Mouse (Mus musculus): ENCODE measurements around the gene C130032M10Rik. TPM values are rescaled to one million over a fixed set of nuclear protein-coding genes. Genes with fewer than 3 reads are reported as not detected.

The C130032M10Rik gene
- total and polyA plus RNA-seq, 2 experiments from 2014 or later = 0.22 TPM; not detected in 1

DNA sequence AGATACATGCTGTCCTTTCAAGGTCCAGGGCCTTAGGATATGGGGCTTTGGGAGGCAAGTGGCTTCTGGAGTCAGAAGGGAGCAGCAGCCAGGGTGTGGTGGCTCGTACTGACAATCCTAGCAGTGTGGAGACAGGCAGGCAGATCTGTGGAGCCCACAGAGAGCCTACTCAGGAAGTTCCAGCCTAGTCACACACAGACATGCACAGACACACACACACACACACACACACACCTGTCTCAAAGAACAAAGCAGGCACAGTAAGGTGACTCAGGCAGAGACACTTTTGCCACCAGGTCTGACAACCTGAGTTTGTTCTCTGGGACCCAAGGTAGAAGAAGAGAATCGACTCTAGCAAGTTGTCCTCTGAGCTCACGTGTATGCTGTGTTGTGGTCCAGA, 34.6 kb upstream of the C130032M10Rik start:
- Histone ChIP-seq H3K9ac (replicated peaks; ENCODE audit: low read depth, low read length) (no peak overlapping the region), H3K4me1 (ENCODE audit: control insufficient read depth, insufficient read depth) (no peaks in the 10 kb centered on the region), H3K9me3 (replicated peaks; ENCODE audit: control insufficient read depth, low read length) (no peaks in the 10 kb centered on the region), H3K4me2 (ENCODE audit: low read depth, low read length) (no peak overlapping the region), H3K27ac (ENCODE audit: low read depth) (no peak overlapping the region), H3K36me3 (replicated peaks; ENCODE audit: control insufficient read depth, insufficient read depth, low read length) (no peaks in the 10 kb centered on the region), H3K27me3 (ENCODE audit: control insufficient read depth, insufficient read depth, low read length) (no peaks in the 10 kb centered on the region), H3K4me3 (ENCODE audit: low read depth, low read length) (no peak overlapping the region)
- ATAC-seq (ENCODE audit: insufficient read depth, low read depth) (no peak), DNase-seq (ENCODE audit: low spot score) (no peak)
- 59% methylated on average over 3 of the region's 3 CpGs for WGBS
- no peak for TF ChIP-seq EP300 (IDR thresholded peaks at IDR 0.05; ENCODE audit: low read depth)
- TF ChIP-seq CTCF (IDR thresholded peaks at IDR 0.05; ENCODE audit: low read depth) = no peak

- Histone ChIP-seq H3K9ac (replicated peaks; ENCODE audit: low read depth, low read length) (no peak overlapping the region), H3K4me3 (ENCODE audit: low read depth, low read length) (no peak overlapping the region), H3K27ac (ENCODE audit: low read depth) (no peak overlapping the region), H3K4me1 (ENCODE audit: control insufficient read depth, insufficient read depth) (no peaks in the 10 kb centered on the region), H3K36me3 (replicated peaks; ENCODE audit: control insufficient read depth, insufficient read depth, low read length) (no peaks in the 10 kb centered on the region), H3K4me2 (ENCODE audit: low read depth, low read length) (no peak overlapping the region), H3K9me3 (replicated peaks; ENCODE audit: control insufficient read depth, low read length) (no peaks in the 10 kb centered on the region), H3K27me3 (ENCODE audit: control insufficient read depth, insufficient read depth, low read length) (no peaks in the 10 kb centered on the region)
- ATAC-seq (ENCODE audit: insufficient read depth, low read depth) (no peak), DNase-seq (ENCODE audit: low spot score) (no peak)
- TF ChIP-seq CTCF (IDR thresholded peaks at IDR 0.05; ENCODE audit: low read depth) (no peak), EP300 (IDR thresholded peaks at IDR 0.05; ENCODE audit: low read depth) (no peak)
- WGBS = 72% methylated on average over 5 of the region's 5 CpGs
Measured at GRCm38 (mm10) chr9:114484771-114485170, 30.7 kb upstream of the C130032M10Rik start.

GRCm38 (mm10) chr9:114486808-114487207, 28.7 kb upstream of the C130032M10Rik start:
- no peak overlapping the region for H3K4me2 ChIP-seq (ENCODE audit: low read depth, low read length)
- no peaks in the 10 kb centered on the region for H3K9me3 ChIP-seq (replicated peaks; ENCODE audit: control insufficient read depth, low read length)
- H3K4me1 ChIP-seq (ENCODE audit: control insufficient read depth, insufficient read depth) = no peaks in the 10 kb centered on the region
- no peaks in the 10 kb centered on the region for H3K27me3 ChIP-seq (ENCODE audit: control insufficient read depth, insufficient read depth, low read length)
- H3K4me3 ChIP-seq (ENCODE audit: low read depth, low read length) = no peak overlapping the region
- no peak for ATAC-seq (ENCODE audit: insufficient read depth, low read depth)
- H3K9ac ChIP-seq (replicated peaks; ENCODE audit: low read depth, low read length) = no peak overlapping the region
- no peak for DNase-seq (ENCODE audit: low spot score)
- TF ChIP-seq EP300 (IDR thresholded peaks at IDR 0.05; ENCODE audit: low read depth) (no peak), CTCF (IDR thresholded peaks at IDR 0.05; ENCODE audit: low read depth) (no peak)
- WGBS = 77% methylated on average over 4 of the region's 4 CpGs
- H3K27ac ChIP-seq (ENCODE audit: low read depth) = no peak overlapping the region
- no peaks in the 10 kb centered on the region for H3K36me3 ChIP-seq (replicated peaks; ENCODE audit: control insufficient read depth, insufficient read depth, low read length)

DNA sequence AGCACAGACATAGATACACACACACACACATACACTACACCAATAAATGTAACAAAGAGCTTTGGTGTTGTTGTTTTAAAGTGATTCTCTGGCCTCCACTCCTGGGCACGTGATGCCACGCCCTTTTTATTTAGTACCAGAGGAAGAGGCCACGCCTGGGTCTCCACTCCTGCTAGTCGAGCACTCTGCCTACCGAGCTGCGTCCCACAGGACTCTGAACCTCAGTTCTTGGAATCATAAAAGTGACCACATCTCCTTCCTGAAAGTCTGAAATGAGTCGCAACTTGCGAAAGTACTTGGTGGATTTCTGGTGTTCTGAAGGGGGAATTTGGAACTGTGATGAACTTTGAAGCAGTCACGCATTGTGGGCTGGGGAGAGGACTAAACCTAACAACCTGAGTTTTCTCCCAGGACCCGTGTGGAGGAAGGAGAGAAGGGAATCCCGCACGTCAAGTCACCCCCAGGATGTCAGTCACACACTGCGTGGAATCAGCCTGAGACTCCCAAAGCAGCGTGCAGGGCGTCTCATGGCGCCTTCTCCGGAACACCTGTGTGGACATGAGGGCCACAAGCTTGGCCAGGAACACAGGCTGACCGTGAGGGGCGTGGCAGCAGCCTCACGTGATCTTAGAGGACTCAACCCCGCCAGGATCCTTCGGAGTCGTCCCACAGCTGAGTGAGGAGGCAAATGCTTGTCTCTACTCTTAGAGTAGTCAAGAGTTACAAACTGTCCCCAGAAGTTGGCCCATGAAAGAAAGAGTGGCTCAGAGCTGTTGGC, 27.8 kb upstream of the C130032M10Rik start:
- Histone ChIP-seq H3K27ac (ENCODE audit: low read depth) (no peak overlapping the region), H3K9me3 (replicated peaks; ENCODE audit: control insufficient read depth, low read length) (no peaks in the 10 kb centered on the region), H3K9ac (replicated peaks; ENCODE audit: low read depth, low read length) (no peak overlapping the region), H3K4me3 (ENCODE audit: low read depth, low read length) (no peak overlapping the region), H3K36me3 (replicated peaks; ENCODE audit: control insufficient read depth, insufficient read depth, low read length) (no peaks in the 10 kb centered on the region), H3K4me2 (ENCODE audit: low read depth, low read length) (no peak overlapping the region), H3K27me3 (ENCODE audit: control insufficient read depth, insufficient read depth, low read length) (no peaks in the 10 kb centered on the region), H3K4me1 (ENCODE audit: control insufficient read depth, insufficient read depth) (no peaks in the 10 kb centered on the region)
- WGBS = 78% methylated on average over 23 of the region's 23 CpGs
- ATAC-seq (ENCODE audit: insufficient read depth, low read depth) (no peak), DNase-seq (ENCODE audit: low spot score) (no peak)
- TF ChIP-seq CTCF (IDR thresholded peaks at IDR 0.05; ENCODE audit: low read depth) = no peak
- TF ChIP-seq EP300 (IDR thresholded peaks at IDR 0.05; ENCODE audit: low read depth) = no peak

GRCm38 (mm10) chr9:114496469-114496868, 19.0 kb upstream of the C130032M10Rik start:
- no peak overlapping the region for H3K27ac ChIP-seq (ENCODE audit: low read depth)
- WGBS = 71% methylated on average over 7 of the region's 7 CpGs
- H3K4me2 ChIP-seq (ENCODE audit: low read depth, low read length) = no peak overlapping the region
- no peaks in the 10 kb centered on the region for H3K27me3 ChIP-seq (ENCODE audit: control insufficient read depth, insufficient read depth, low read length)
- no peaks in the 10 kb centered on the region for H3K36me3 ChIP-seq (replicated peaks; ENCODE audit: control insufficient read depth, insufficient read depth, low read length)
- TF ChIP-seq CTCF (IDR thresholded peaks at IDR 0.05; ENCODE audit: low read depth) = no peak
- no peak for TF ChIP-seq EP300 (IDR thresholded peaks at IDR 0.05; ENCODE audit: low read depth)
- no peak overlapping the region for H3K4me3 ChIP-seq (ENCODE audit: low read depth, low read length)
- H3K9ac ChIP-seq (replicated peaks; ENCODE audit: low read depth, low read length) = no peak overlapping the region
- no peaks in the 10 kb centered on the region for H3K9me3 ChIP-seq (replicated peaks; ENCODE audit: control insufficient read depth, low read length)
- DNase-seq (ENCODE audit: low spot score) = no peak
- ATAC-seq (ENCODE audit: insufficient read depth, low read depth) = no peak
- H3K4me1 ChIP-seq (ENCODE audit: control insufficient read depth, insufficient read depth) = no peaks in the 10 kb centered on the region

DNA sequence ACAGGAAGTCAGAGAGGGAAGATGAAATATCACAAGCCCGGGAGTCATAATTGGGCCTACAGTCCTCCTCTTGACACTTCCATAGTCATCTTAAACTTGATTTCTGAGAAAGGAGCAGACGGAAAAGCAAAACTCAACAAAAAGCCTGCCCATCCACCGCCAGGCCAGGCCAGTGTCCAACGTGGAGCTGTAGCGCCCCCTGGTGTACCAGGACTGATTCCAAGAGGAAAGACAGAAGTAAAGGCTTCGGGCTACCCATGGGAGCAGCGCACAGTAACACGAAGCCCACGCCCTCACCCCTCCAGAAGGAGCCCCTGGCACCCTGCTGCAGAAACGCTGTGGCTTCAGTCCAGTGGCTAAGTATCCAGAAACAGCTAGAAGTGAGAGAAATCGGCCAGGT, 17.3 kb upstream of the C130032M10Rik start:
- WGBS = 3% methylated on average over 11 of the region's 11 CpGs
- H3K9ac ChIP-seq (replicated peaks; ENCODE audit: low read depth, low read length) = no peak overlapping the region
- H3K4me3 ChIP-seq (ENCODE audit: low read depth, low read length) = no peak overlapping the region
- H3K36me3 ChIP-seq (replicated peaks; ENCODE audit: control insufficient read depth, insufficient read depth, low read length) = no peaks in the 10 kb centered on the region
- H3K4me1 ChIP-seq (ENCODE audit: control insufficient read depth, insufficient read depth) = no peaks in the 10 kb centered on the region
- H3K27me3 ChIP-seq (ENCODE audit: control insufficient read depth, insufficient read depth, low read length) = no peaks in the 10 kb centered on the region
- ATAC-seq (ENCODE audit: insufficient read depth, low read depth) = peak; percentile 71
- no peak overlapping the region for H3K27ac ChIP-seq (ENCODE audit: low read depth)
- H3K4me2 ChIP-seq (ENCODE audit: low read depth, low read length) = no peak overlapping the region
- DNase-seq (ENCODE audit: low spot score) = peak; percentile 62
- TF ChIP-seq CTCF (IDR thresholded peaks at IDR 0.05; ENCODE audit: low read depth) (peak; percentile 93), EP300 (IDR thresholded peaks at IDR 0.05; ENCODE audit: low read depth) (no peak)
- H3K9me3 ChIP-seq (replicated peaks; ENCODE audit: control insufficient read depth, low read length) = no peaks in the 10 kb centered on the region

Data from heart, postnatal 0 days (tissue).